Mouse (Mus musculus) thymus, adult 2 months (tissue): ENCODE measurements around the gene Rab11fip4. TPM values are rescaled to one million over a fixed set of nuclear protein-coding genes. Genes with fewer than 3 reads are reported as not detected.

Experiments used
- DNase-seq: peaks from one replicate; pipeline ENCODE4 v3.0.0; 2021
- H3K27ac ChIP-seq: fragments of 200-500 bp; 2 replicates; pipeline ENCODE4 v1.5.1; 2012; ENCODE audit warnings: low read length, control low read depth; ENCODE audit not compliant: control insufficient read depth, insufficient read depth
- H3K27me3 ChIP-seq: fragments of 200-500 bp; 2 replicates; pipeline ENCODE4 v1.6.1; 2012; ENCODE audit warnings: mild to moderate bottlenecking, low read length, moderate library complexity, mixed read lengths; ENCODE audit not compliant: control insufficient read depth, insufficient read depth
- H3K36me3 ChIP-seq: fragments of 200-500 bp; 2 replicates; pipeline ENCODE4 v1.6.1; 2012; ENCODE audit warnings: mild to moderate bottlenecking, low read length, moderate library complexity; ENCODE audit not compliant: control insufficient read depth, insufficient read depth
- H3K4me1 ChIP-seq: fragments of 200-500 bp; replicated peaks from 2 replicates; pipeline ENCODE4 v1.6.1; 2012; ENCODE audit warnings: low read length; ENCODE audit not compliant: control insufficient read depth, insufficient read depth
- H3K4me3 ChIP-seq: fragments of 200-500 bp; 2 replicates; pipeline ENCODE4 v1.5.1; 2012; ENCODE audit warnings: mild to moderate bottlenecking, low read length, control low read depth, moderate library complexity; ENCODE audit not compliant: control insufficient read depth, insufficient read depth
- CTCF ChIP-seq: fragments of 200-500 bp; IDR thresholded peaks from 2 replicates; pipeline ENCODE4 v1.5.1; 2012; ENCODE audit warnings: mild to moderate bottlenecking, control low read depth, low read length, moderate library complexity, borderline replicate concordance; ENCODE audit not compliant: control insufficient read depth, poor library complexity, insufficient read depth; ENCODE audit errors: extremely low read depth
- POLR2A ChIP-seq: fragments of 200-500 bp; IDR thresholded peaks from 2 replicates; pipeline ENCODE4 v1.6.1; 2012; ENCODE audit warnings: mild to moderate bottlenecking, low read length, control low read depth, moderate library complexity; ENCODE audit not compliant: control insufficient read depth, poor library complexity, insufficient read depth; ENCODE audit errors: extremely low read depth
- WGBS: fragments of 180-500 bp; shearing (Covaris S2); methylation state at CpG from one replicate; pipeline ENCODE4 v1.1.7; 2018; 5-methylcytosine and 5-hydroxymethylcytosine counted together
- polyA plus RNA-seq: library from polyadenylated mRNA; depleted of rRNA; stranded (reverse); fragments of >200 nt; gene quantifications from 2 replicates; pipeline ENCODE4 v1.2.3, GENCODE M21; 2012

The Rab11fip4 gene
- polyA plus RNA-seq, 1 experiment: 36.8 TPM

- no peak overlapping the region for H3K4me3 ChIP-seq
- no peaks in the 10 kb centered on the region for H3K4me1 ChIP-seq
- no peak overlapping the region for H3K27ac ChIP-seq
- WGBS: 8% methylated on average over 5 of the region's 5 CpGs
- DNase-seq: peak; percentile 75
- H3K36me3 ChIP-seq: no peaks in the 10 kb centered on the region
- TF ChIP-seq CTCF (peak; percentile 63; the same call in 1 of the 2 replicates), POLR2A (no peak)
- no peaks in the 10 kb centered on the region for H3K27me3 ChIP-seq
Measured at GRCm38 (mm10) chr11:79584191-79584590, 6.8 kb upstream of the Rab11fip4 start.

DNA sequence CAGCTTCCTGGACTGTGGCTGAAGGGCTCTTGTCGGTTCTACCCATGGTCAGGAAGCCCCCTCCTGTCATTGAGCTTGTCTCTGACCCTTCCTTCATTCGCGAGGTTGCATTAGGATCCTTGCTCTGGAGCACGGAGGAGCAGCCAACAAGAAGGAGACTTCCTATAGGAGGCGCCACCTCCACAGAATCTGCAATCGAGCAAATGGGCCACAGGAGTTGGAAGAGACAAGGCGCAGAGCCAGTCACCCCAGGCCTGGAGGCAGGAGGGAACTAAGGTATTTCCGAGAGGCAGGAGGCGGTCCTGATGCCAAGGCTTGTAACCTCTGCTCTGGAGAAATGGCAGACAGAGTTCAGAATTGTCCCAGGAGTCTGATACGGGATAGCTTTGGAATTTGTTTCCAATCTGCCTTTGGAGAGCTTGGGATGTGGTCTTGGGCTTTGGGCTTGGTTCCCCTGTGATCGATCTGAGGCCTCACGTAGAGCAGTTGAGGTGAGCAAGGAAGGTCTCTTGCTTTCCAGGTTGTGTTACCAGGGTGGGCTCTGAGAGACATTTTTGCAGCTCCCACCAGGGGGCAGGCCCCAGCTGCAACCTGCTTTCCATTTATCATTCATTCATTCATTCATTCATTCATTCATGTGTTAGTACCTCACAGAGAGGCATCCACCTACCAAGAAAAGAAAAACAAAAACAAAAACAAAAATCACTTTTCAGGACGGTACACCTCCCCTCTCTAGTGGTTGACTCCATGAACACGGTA, 1.5 kb upstream of the Rab11fip4 start:
- DNase-seq: peak; percentile 62
- TF ChIP-seq CTCF: peak; percentile 63; the same call in 1 of the 2 replicates
- TF ChIP-seq POLR2A: no peak
- Histone ChIP-seq H3K4me1 (peaks cover 34% of the 10 kb centered on the region), H3K27ac (no peak overlapping the region), H3K27me3 (no peaks in the 10 kb centered on the region), H3K36me3 (no peaks in the 10 kb centered on the region), H3K4me3 (no peak overlapping the region)
- 60% methylated on average over 14 of the region's 14 CpGs for WGBS

- no peak overlapping the region for H3K27ac ChIP-seq
- WGBS: 38% methylated on average over 5 of the region's 5 CpGs
- H3K4me1 ChIP-seq: peaks cover 34% of the 10 kb centered on the region
- DNase-seq: no peak
- H3K27me3 ChIP-seq: no peaks in the 10 kb centered on the region
- no peaks in the 10 kb centered on the region for H3K36me3 ChIP-seq
- peak overlapping the region; percentile 89 for H3K4me3 ChIP-seq
- TF ChIP-seq CTCF (no peak), POLR2A (no peak)
Measured at GRCm38 (mm10) chr11:79591591-79591975, 571 bp downstream of the Rab11fip4 start.

DNA sequence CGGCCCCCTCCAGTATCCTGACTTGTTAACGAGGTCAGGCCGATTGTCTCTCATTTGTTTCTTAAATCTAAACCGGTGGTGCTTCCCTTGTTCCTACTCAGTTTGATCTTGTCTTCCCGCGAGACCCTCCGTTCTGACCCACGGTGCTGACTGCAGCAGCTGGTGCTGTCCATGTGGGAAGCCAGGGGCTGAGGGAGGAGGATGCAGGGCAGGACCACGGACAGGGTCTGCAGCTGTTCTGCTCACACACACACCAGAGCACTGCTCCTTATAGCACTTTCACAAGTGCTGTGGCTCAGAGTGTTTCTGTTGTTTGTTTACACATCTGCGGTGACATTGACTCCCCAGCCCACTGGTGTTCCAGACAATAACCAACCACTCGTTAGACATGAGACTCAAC, 2.5 kb downstream of the Rab11fip4 start:
- no peaks in the 10 kb centered on the region for H3K27me3 ChIP-seq
- 62% methylated on average over 11 of the region's 11 CpGs for WGBS
- H3K27ac ChIP-seq: no peak overlapping the region
- no peak overlapping the region for H3K4me3 ChIP-seq
- H3K4me1 ChIP-seq: peaks cover 34% of the 10 kb centered on the region
- H3K36me3 ChIP-seq: no peaks in the 10 kb centered on the region
- TF ChIP-seq POLR2A: no peak
- TF ChIP-seq CTCF: no peak
- DNase-seq: no peak

- H3K27ac ChIP-seq: peak overlapping the region; percentile 6; the same call in 1 of the 2 replicates
- H3K4me1 ChIP-seq: peaks cover 53% of the 10 kb centered on the region
- no peak for TF ChIP-seq POLR2A
- TF ChIP-seq CTCF: no peak
- 66% methylated on average over 2 of the region's 2 CpGs for WGBS
- no peak for DNase-seq
- no peaks in the 10 kb centered on the region for H3K27me3 ChIP-seq
- H3K4me3 ChIP-seq: no peak overlapping the region
- no peaks in the 10 kb centered on the region for H3K36me3 ChIP-seq
Measured at GRCm38 (mm10) chr11:79610454-79610853, 19.4 kb downstream of the Rab11fip4 start.

DNA sequence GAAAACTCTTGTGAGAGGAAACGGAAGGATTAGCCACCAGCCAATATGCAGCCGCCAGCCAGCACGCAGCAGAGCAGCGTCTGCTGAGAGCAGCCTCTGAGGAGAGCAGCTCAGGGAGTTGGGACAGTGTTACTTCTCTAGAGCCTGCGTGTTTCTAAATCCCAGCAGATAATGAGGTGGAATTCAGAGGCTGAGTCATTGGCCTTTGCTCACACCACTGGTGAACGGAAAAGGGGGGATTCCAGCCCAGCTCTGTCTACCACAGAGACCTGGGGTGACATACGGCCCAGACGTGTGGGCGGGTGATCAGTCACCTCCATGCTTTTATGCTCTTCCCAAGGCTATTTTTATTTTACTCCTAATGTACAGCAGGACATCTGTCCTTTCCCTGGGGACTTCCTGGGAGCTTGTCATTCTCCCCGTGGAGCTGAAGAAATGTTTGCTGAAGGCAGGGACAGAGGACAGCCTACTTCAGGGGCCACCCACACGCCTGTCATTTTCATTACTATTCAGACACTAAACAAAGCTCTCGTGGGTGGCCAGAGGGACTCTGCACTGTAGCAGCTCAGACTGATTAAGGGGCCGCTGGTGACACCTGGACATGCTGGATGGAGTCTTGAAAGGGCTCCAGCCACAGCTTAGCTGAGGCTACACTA, 20.1 kb downstream of the Rab11fip4 start:
- Histone ChIP-seq H3K4me3 (no peak overlapping the region), H3K4me1 (peaks cover 60% of the 10 kb centered on the region), H3K27ac (peak overlapping the region; percentile 90), H3K36me3 (no peaks in the 10 kb centered on the region), H3K27me3 (no peaks in the 10 kb centered on the region)
- TF ChIP-seq CTCF (no peak), POLR2A (no peak)
- WGBS: 30% methylated on average over 13 of the region's 13 CpGs
- DNase-seq: peak; percentile 40
